Mouse (Mus musculus) limb, embryonic 13.5 days (tissue): Measurements from ENCODE around the gene Pdzd7. TPM values are rescaled to one million over a fixed set of nuclear protein-coding genes. Genes with fewer than 3 reads are reported as not detected.

Experiments
- ATAC-seq: fragments of 200-750 bp; cut with Nextera tagmentation; 2 replicates; pipeline ENCODE4 v1.8.0; 2017; ENCODE audit warnings: low read depth, moderate number of reproducible peaks, moderate TSS enrichment; ENCODE audit not compliant: low FRiP score
- H3K27ac ChIP-seq: fragments of 300-500 bp; sonication (generic); 2 replicates; pipeline ENCODE4 v1.5.1; 2015; ENCODE audit warnings: inconsistent platforms, mild to moderate bottlenecking, moderate library complexity
- H3K27me3 ChIP-seq: fragments of 300-500 bp; sonication (generic); 2 replicates; pipeline ENCODE4 v1.6.1; 2015; ENCODE audit warnings: mild to moderate bottlenecking, inconsistent platforms
- H3K36me3 ChIP-seq: fragments of 300-500 bp; sonication (generic); 2 replicates; pipeline ENCODE4 v1.6.1; 2015; ENCODE audit warnings: inconsistent platforms, mild to moderate bottlenecking, moderate library complexity
- H3K4me1 ChIP-seq: fragments of 300-500 bp; sonication (generic); 2 replicates; pipeline ENCODE4 v1.6.1; 2015; ENCODE audit warnings: inconsistent platforms
- H3K4me2 ChIP-seq: fragments of 300-500 bp; sonication (generic); replicated peaks from 2 replicates; pipeline ENCODE4 v1.6.1; 2015; ENCODE audit warnings: inconsistent platforms, mild to moderate bottlenecking, moderate library complexity
- H3K4me3 ChIP-seq: fragments of 300-500 bp; sonication (generic); 2 replicates; pipeline ENCODE4 v1.5.1; 2015; ENCODE audit warnings: moderate library complexity, mild to moderate bottlenecking, inconsistent platforms
- H3K9ac ChIP-seq: fragments of 300-500 bp; sonication (generic); 2 replicates; pipeline ENCODE4 v1.6.1; 2015; ENCODE audit warnings: mild to moderate bottlenecking, inconsistent platforms
- H3K9me3 ChIP-seq: fragments of 300-500 bp; sonication (generic); 2 replicates; pipeline ENCODE4 v1.6.1; 2016; ENCODE audit warnings: inconsistent platforms
- WGBS: fragments of 180-500 bp; shearing (Covaris S2); methylation state at CpG from one replicate; pipeline ENCODE4 v1.1.7; 2015; 5-methylcytosine and 5-hydroxymethylcytosine counted together
- polyA plus RNA-seq: library from polyadenylated mRNA; unstranded; fragments of >200 nt; fragmentation: Nextera tagmentation; extraction: Ambion mirVana; gene quantifications from 2 replicates; pipeline ENCODE4 v1.2.1, GENCODE M21; 2015

Pdzd7 gene
- polyA plus RNA-seq, 1 experiment from 2014 or later = 0.56 TPM

DNA sequence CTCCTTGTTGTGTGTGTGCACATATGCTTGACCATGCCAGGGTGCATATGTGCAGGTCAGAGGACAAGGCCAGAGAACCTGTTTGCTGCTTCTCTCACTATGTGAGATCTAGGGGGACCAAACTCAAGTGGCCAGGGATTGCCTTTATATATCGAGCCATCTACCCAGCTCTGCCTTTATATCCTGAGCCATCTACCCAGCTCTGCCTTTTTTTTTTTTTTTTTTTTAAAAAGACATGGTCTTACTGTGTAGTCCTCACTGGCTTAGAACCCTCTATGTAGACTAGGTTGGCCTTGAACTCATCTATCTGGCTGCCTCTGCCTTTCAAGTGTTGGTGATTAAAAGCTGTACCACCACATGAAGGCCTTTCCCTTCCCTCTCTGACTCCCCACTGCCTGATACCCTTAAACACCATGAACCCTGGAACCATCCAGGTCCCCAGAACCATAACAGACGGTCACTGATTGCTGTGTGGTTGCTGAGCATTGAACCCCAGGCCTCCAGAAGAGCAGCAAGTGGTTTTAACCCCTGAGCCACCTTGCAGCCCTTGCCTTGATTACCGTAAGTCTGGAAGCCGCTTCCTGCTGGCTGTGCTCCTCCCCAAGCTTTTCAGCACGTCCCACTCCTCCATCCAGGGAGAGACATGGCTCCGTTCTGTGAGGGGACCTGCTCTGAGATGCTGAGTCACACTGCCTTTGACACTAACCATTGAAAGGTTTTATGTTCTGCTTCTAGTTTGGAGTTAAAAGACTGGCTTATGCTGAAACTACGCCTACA lies 41.6 kb downstream of the Pdzd7 start:
- Histone ChIP-seq H3K9me3 (no peaks in the 10 kb centered on the region), H3K27me3 (no peaks in the 10 kb centered on the region), H3K27ac (no peak overlapping the region), H3K4me1 (peaks cover 20% of the 10 kb centered on the region), H3K36me3 (peaks cover 65% of the 10 kb centered on the region), H3K4me2 (no peak overlapping the region), H3K4me3 (no peak overlapping the region), H3K9ac (no peak overlapping the region)
- ATAC-seq = no peak
- WGBS = 86% methylated on average over 7 of the region's 7 CpGs

DNA sequence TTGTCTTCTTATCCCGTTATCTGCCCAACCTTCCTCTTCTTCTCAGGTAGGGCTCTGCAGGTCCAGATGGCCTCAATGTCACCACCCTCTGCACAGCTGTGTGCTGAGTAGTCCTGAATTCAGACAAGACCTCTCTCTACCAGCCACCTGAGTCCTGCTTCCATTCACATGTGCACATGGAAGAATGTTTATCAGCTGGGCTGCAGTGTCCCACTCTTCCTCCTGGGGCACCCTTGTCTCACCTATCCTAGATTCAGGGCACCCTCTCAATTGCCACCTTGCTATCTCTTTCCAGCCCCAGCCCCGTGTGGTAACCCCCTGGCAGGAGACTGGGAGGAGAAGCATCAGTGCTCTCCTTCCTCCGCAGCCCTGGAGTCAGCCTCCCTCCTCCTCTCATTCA lies 43.2 kb downstream of the Pdzd7 start:
- H3K4me1 ChIP-seq = peaks cover 17% of the 10 kb centered on the region
- H3K4me2 ChIP-seq = no peak overlapping the region
- no peak overlapping the region for H3K9ac ChIP-seq
- WGBS = 62% methylated on average over 3 of the region's 3 CpGs
- H3K36me3 ChIP-seq = peaks cover 74% of the 10 kb centered on the region
- no peak overlapping the region for H3K4me3 ChIP-seq
- no peak for ATAC-seq
- H3K9me3 ChIP-seq = no peaks in the 10 kb centered on the region
- no peak overlapping the region for H3K27ac ChIP-seq
- H3K27me3 ChIP-seq = no peaks in the 10 kb centered on the region

DNA sequence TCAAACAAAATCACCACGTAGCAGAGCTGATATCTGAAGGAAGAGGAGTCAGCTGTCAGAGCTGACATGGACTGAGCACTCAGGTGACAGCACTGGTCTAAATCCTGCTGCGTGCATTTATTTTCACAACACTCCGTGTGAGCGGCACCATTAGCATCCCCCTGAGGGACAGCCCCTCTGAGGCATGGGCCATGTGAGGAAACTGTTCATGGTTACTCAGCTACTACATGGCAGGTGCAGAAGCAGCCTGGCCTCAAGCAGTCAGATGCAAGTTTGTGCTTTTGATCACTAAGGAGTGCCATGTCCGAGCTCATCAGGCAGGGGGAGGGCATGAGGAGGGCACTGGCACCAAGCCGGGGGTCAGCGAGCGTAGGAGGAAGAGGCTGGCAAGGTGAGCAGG lies 45.9 kb downstream of the Pdzd7 start:
- Histone ChIP-seq H3K4me2 (no peak overlapping the region), H3K9ac (no peak overlapping the region), H3K4me3 (no peak overlapping the region), H3K27me3 (no peaks in the 10 kb centered on the region), H3K9me3 (no peaks in the 10 kb centered on the region), H3K4me1 (no peaks in the 10 kb centered on the region), H3K36me3 (peaks cover 88% of the 10 kb centered on the region), H3K27ac (no peak overlapping the region)
- ATAC-seq = no peak
- 80% methylated on average over 8 of the region's 8 CpGs for WGBS

DNA sequence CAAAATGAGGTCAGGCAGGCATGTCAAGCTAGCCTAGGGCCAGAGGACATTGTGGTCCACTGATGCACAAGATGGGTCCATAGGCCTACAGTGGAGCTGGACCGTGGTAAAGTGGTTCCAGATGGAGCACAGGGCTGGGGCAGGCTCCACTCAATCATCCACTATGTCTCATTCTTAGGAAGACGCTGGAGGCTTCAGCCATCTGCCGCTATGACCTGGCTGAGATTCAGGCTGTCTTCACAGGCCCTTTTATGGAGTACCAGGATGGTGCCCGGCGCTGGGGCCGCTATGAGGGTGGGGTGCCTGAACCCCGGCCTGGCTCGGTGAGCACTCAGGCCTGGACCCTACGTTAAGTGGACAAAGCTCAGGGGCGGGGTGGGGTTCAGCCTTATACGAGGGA lies 47.7 kb downstream of the Pdzd7 start:
- no peak for ATAC-seq
- H3K4me2 ChIP-seq = no peak overlapping the region
- H3K4me3 ChIP-seq = no peak overlapping the region
- no peaks in the 10 kb centered on the region for H3K9me3 ChIP-seq
- H3K4me1 ChIP-seq = no peaks in the 10 kb centered on the region
- H3K27ac ChIP-seq = no peak overlapping the region
- WGBS = 77% methylated on average over 11 of the region's 11 CpGs
- H3K27me3 ChIP-seq = no peaks in the 10 kb centered on the region
- no peak overlapping the region for H3K9ac ChIP-seq
- H3K36me3 ChIP-seq = peaks cover 79% of the 10 kb centered on the region

DNA sequence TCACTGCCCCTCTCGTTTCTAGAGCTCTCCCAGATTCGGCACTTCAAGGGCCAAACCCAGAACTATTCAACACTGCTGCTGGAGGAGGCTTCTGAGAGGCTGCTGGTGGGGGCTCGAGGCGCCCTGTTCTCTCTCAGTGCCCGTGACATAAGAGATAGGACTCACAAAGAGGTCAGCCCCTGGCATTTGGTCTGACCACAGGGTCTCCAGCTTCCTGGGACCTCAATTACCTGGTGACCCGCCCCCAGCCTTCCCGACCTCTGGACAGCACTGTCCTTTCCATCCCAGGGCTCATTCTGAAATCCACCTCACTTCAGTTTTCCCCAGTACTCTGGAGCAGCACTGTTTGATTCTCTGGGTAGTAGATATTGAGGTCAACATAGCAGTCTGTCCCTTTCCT lies 52.8 kb downstream of the Pdzd7 start:
- Histone ChIP-seq H3K4me3 (no peak overlapping the region), H3K36me3 (peaks cover 33% of the 10 kb centered on the region), H3K9ac (no peak overlapping the region), H3K9me3 (no peaks in the 10 kb centered on the region), H3K4me1 (peaks cover 29% of the 10 kb centered on the region), H3K27ac (no peak overlapping the region), H3K27me3 (no peaks in the 10 kb centered on the region), H3K4me2 (no peak overlapping the region)
- ATAC-seq = no peak
- WGBS = 48% methylated on average over 7 of the region's 7 CpGs

DNA sequence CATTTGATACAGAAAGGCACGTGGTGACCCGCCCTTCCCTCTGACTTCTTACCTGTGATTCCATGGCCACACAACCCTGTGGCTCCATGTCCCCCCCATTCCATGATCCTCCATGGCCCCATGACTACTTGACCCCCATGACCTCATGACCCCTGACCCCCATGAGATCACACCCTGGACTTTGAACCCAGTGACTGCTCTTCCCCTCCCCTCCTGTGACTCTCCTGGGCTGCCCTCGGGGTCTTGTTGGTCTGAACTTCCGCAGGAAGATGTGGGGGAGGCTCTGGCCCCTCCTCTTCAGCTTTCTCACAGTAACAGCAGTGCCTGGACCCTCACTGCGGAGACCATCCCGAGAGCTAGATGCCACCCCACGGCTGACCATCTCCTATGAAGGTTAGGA lies 53.3 kb downstream of the Pdzd7 start:
- WGBS = 38% methylated on average over 7 of the region's 7 CpGs
- H3K4me3 ChIP-seq = no peak overlapping the region
- H3K36me3 ChIP-seq = peaks cover 29% of the 10 kb centered on the region
- no peaks in the 10 kb centered on the region for H3K9me3 ChIP-seq
- H3K9ac ChIP-seq = no peak overlapping the region
- peaks cover 29% of the 10 kb centered on the region for H3K4me1 ChIP-seq
- H3K4me2 ChIP-seq = no peak overlapping the region
- H3K27me3 ChIP-seq = no peaks in the 10 kb centered on the region
- ATAC-seq = no peak
- no peak overlapping the region for H3K27ac ChIP-seq

DNA sequence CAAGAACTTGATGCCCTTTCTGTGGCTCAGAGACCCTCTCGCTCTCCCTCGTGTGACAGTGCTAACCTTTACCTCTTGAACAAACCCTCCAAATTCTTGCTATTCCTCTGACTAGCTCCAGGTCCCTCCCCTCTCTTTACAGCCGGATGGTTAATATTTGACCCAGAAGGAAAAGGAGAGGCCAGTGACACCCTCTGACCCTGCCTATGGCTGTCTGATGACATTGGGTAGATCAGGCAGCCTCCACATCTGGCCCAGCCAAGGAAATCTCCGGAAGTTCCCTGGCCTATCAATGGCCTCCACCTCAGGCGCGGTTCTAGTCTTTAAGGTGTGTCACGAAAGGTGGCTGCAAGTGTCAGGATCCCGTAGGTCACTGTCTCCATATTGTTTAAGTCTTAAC lies 54.5 kb downstream of the Pdzd7 start:
- peaks cover 29% of the 10 kb centered on the region for H3K4me1 ChIP-seq
- H3K27ac ChIP-seq = no peak overlapping the region
- H3K27me3 ChIP-seq = no peaks in the 10 kb centered on the region
- no peak overlapping the region for H3K4me3 ChIP-seq
- peak overlapping the region; percentile 13; the same call in 1 of the 2 replicates for H3K9ac ChIP-seq
- peaks cover 18% of the 10 kb centered on the region for H3K36me3 ChIP-seq
- WGBS = 84% methylated on average over 8 of the region's 8 CpGs
- ATAC-seq = no peak
- H3K4me2 ChIP-seq = 0 out of 2 replicates have a peak overlapping the region, but pooled peaks have one; percentile 9
- H3K9me3 ChIP-seq = no peaks in the 10 kb centered on the region

DNA sequence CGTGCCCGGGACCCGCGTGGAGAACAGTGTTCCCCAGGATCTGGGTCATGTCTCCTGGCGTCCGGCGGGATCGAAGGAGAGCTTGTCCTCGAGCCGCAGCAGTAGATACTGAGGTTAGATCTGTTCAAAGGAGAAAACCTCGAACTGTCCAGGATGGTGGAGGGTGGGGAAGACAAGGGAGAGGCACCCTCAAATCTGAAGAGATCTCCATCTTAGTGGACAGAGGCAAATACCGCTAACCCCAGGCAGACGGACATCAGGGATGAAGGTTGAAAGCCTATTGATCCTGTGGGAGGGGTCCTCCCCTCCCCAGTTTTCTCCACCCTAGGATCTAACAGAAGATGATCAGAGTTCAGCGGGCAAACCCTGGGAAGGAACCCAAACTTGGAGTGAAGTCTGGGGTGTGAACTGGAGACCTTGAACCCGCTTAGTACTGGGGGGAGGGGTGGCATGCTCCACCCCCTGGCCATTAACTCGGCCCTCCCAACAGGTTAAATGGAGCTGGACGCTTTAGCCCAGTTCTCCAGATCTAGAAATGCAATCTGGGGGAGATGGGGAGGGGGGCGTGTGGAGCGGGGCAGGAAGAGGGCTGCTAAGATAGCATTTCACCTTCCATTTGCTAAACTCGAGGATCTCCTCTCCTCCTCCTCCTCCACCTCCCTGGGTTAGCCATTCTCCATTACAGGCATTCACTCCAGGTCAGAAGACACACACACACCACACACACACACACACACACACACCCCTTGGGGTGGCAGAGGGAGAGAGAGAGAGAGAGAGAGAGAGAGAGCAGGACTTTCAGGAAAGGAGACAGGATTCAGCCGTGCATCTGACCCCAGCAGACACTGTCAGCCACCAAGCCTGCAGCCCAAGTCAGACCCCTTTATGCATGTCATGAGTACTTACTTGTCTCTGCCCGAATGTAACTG lies 55.7 kb downstream of the Pdzd7 start:
- peak; percentile 22 for ATAC-seq
- 4% methylated on average over 22 of the region's 22 CpGs for WGBS
- peak overlapping the region; percentile 28; the same call in 1 of the 2 replicates for H3K27ac ChIP-seq
- peaks cover 29% of the 10 kb centered on the region for H3K4me1 ChIP-seq
- peak overlapping the region; percentile 97 for H3K4me2 ChIP-seq
- H3K9ac ChIP-seq = peak overlapping the region; percentile 86
- H3K9me3 ChIP-seq = no peaks in the 10 kb centered on the region
- H3K4me3 ChIP-seq = peak overlapping the region; percentile 80
- no peaks in the 10 kb centered on the region for H3K27me3 ChIP-seq
- H3K36me3 ChIP-seq = peaks cover 16% of the 10 kb centered on the region

DNA sequence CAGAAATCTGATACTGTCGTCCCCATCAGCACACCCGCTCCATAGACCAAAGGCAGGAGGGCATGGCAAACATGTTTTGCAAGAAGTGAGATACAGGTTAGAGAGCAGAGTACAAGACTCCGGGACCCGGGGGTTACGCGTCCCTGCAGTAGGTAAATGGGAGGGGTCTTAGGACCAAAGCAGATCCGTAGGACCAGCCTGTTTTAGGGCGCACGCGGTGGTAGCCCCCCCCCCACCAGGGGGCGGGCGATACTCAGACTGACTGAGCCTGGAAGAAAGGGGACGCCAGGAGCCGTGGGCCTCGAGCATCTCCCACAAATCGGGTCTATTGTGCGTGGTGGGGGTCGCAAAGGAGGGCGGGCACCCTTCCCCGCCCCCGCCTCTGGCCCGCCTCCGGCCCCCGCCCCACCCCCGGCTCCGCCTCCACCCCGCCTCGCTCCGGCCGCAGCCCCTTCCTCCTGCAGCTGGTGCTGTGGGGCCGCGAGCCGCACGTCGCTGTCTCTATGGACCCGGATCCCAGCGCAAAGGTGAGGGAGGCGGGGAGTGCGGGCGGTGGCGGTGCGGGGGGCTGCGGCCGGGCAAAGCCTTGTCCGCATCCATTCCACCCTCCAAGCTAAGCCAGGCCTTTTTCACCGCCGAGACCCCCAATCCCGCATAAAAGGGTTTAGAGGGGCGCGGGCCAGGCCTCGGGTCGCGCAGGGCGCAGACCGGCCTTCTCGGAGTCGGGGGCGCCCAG lies 56.5 kb downstream of the Pdzd7 start, which contains the start of gene Sema4g:
Sema4g (plus strand) TSS at position 271 of the 736 bp plus-strand sequence.
- H3K4me3 ChIP-seq = peak within 1 kb of the TSS; percentile 80
- H3K4me2 ChIP-seq = peak within 1 kb of the TSS; percentile 97
- no peaks in the 10 kb centered on the region for H3K27me3 ChIP-seq
- peak within 1 kb of the TSS; percentile 86 for H3K9ac ChIP-seq
- peak; percentile 85 for ATAC-seq
- H3K9me3 ChIP-seq = no peaks in the 10 kb centered on the region
- peaks cover 29% of the 10 kb centered on the region for H3K4me1 ChIP-seq
- H3K36me3 ChIP-seq = peaks cover 11% of the 10 kb centered on the region
- WGBS = under 1% methylated on average over 54 of the region's 58 CpGs
- H3K27ac ChIP-seq = peak within 1 kb of the TSS; percentile 28; the same call in 1 of the 2 replicates

DNA sequence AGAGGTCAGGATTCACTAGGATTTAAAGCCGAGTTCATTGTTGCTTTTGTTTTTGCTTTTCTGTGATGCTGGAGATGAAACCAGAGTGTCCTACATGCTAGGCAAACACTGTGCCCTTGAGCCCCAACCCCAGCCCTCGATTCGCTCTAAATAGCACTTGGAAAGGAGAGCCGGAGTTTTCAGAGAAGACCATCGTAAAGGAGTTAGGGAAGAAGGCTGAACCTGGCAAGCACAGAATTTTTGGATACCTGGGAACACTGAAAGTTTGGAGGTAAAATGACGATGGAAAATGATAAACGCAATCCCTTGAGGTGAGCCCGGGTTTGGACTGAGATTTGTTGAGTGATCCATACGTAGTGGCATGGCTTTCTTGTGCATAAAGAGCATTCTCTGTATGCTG lies 57.2 kb downstream of the Pdzd7 start:
- H3K9ac ChIP-seq = peak overlapping the region; percentile 86
- H3K36me3 ChIP-seq = peaks cover 11% of the 10 kb centered on the region
- 23% methylated on average over 9 of the region's 9 CpGs for WGBS
- ATAC-seq = no peak
- H3K4me2 ChIP-seq = peak overlapping the region; percentile 97
- peak overlapping the region; percentile 80 for H3K4me3 ChIP-seq
- H3K9me3 ChIP-seq = no peaks in the 10 kb centered on the region
- H3K4me1 ChIP-seq = peaks cover 29% of the 10 kb centered on the region
- no peak overlapping the region for H3K27ac ChIP-seq
- H3K27me3 ChIP-seq = no peaks in the 10 kb centered on the region

DNA sequence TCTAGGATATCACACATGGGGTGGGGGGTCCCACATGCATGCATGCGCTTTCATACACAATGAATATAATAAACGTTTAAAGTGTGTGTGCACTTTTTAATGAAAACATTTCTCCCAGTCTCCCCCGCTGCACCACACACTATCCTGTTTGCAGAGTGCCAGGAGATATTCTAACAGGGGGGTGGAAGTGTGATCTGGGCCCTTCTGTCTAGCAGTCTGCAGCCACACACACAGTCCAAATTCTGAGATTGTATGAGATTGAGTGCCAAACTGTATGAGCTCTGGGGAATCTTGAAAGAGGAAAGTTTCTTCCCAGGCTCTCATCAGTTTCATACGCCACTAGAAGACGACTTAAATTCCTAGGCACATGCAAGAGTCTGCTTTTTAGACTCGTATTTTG lies 57.7 kb downstream of the Pdzd7 start:
- Histone ChIP-seq H3K27ac (no peak overlapping the region), H3K9me3 (no peaks in the 10 kb centered on the region), H3K4me1 (peaks cover 29% of the 10 kb centered on the region), H3K9ac (no peak overlapping the region), H3K4me2 (no peak overlapping the region), H3K36me3 (peaks cover 11% of the 10 kb centered on the region), H3K27me3 (no peaks in the 10 kb centered on the region), H3K4me3 (no peak overlapping the region)
- no peak for ATAC-seq
- WGBS = 68% methylated on average over 6 of the region's 6 CpGs
